Mouse (Mus musculus): ENCODE measurements around the gene Clec2d.

GRCm38 (mm10) chr6:129186022-129186421, 5.6 kb downstream of the Clec2d start:
- TF ChIP-seq POLR2A (IDR thresholded peaks at IDR 0.05; ENCODE audit: borderline replicate concordance, extremely low read depth, low read depth, low read length) (no peak), CTCF (IDR thresholded peaks at IDR 0.05; ENCODE audit: insufficient read depth, low read length) (no peak)

All from lung, adult 2 months (tissue).